Comparison of ENCODE assay signal across 10 mouse cellular contexts in the genomic region with DNA sequence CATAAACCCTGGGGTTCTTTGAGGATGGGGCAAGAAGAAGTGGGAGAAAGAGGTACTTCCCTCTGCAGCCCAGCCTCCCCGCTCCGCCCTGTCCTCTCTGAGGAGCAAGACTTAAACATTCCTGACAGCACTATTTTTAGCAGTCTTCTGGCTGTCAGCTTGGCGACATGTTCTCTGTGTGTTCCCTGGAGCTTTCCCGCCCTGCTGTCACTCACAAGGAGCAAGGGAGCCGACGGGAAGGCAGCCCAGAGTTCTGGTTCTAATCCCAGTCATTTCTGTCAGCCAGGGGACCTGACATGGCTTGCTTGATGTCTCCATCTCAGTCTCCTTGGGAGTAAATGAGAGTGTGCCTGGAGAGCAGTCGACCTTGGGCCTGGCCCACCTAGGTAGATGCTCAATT. TPM values are rescaled to one million over a fixed set of nuclear protein-coding genes. Genes with fewer than 3 reads are reported as not detected.
DNase-seq lines count a peak whose midpoint lies in the region; ATAC-seq lines count a peak whose summit lies in the region.
"Had no signal": no experiment of that assay in that cellular context is flagged by ENCODE, and none has a peak within 500 bp of the region (broad histone marks: within the 10 kb centered on the region; RNA-seq: fewer than 3 reads in every experiment).

No protein-coding gene starts in this region.

- peak overlapping the region; percentile 47; the same call in 1 of the 2 replicates for H3K9ac ChIP-seq in heart, embryonic 13.5 days
- H3K9ac ChIP-seq: liver, embryonic 14.5 days had no signal

- H3K9me3 ChIP-seq in heart, embryonic 13.5 days, result peaks cover 4% of the 10 kb centered on the region; the same call in 1 of the 2 replicates
- H3K9me3 ChIP-seq: hindbrain, embryonic 10.5 days had no signal

- no peaks in the 10 kb centered on the region for H3K27me3 ChIP-seq in heart, embryonic 13.5 days (replicated peaks)

- H3K27ac ChIP-seq in heart, embryonic 13.5 days (replicated peaks), result peak overlapping the region; percentile 76
- H3K27ac ChIP-seq: hindbrain, embryonic 10.5 days; liver, embryonic 14.5 days had no signal

- H3K36me3 ChIP-seq in heart, embryonic 13.5 days, result no peaks in the 10 kb centered on the region
- H3K36me3 ChIP-seq: hindbrain, embryonic 10.5 days had no signal

- WGBS in heart, embryonic 13.5 days, result 19% methylated on average over 7 of the region's 7 CpGs

- peak; percentile 9 to 13 for DNase-seq in kidney, postnatal 4 days
- no peak for DNase-seq in kidney, adult 9 months
- DNase-seq in cerebellum, postnatal 36 days, result peak; percentile 7 to 23
- DNase-seq in lung, postnatal 14 days, result peak; percentile 24
- no peak for DNase-seq in urinary bladder, postnatal 25 days (ENCODE audit: low spot score)
- no peak for DNase-seq in embryo, embryonic 11 days

- H3K4me2 ChIP-seq in heart, embryonic 13.5 days, result peak overlapping the region; percentile 40

- H3K4me3 ChIP-seq in heart, embryonic 13.5 days, result no peak overlapping the region
- H3K4me3 ChIP-seq: hindbrain, embryonic 10.5 days had no signal

- H3K4me1 ChIP-seq in heart, embryonic 13.5 days, result peaks cover 28% of the 10 kb centered on the region

- ATAC-seq in heart, embryonic 13.5 days (ENCODE audit: extremely low read depth, insufficient number of reproducible peaks, low FRiP score, low TSS enrichment), result no peak

RNA-seq across cellular contexts. Expression of a gene that starts 40.0 kb away (rescaled TPM):
- polyA plus RNA-seq in heart, embryonic 13.5 days (2015; fragmentation: Nextera tagmentation; extraction: Ambion mirVana), result 1.8 TPM in 2 replicates
- polyA plus RNA-seq: neural tube, embryonic 14.5 days had no signal

Comparison
In these comparisons a context has a peak if more than half of its experiments do, and no peak if none do; other contexts are left out.
1. DNase-seq: peak in kidney, postnatal 4 days (2 of 2), cerebellum, postnatal 36 days (2 of 2) and lung, postnatal 14 days (single experiment); none in kidney, adult 9 months (single experiment), urinary bladder, postnatal 25 days (single experiment) and embryo, embryonic 11 days (single experiment).